Mouse (Mus musculus): ENCODE data around the gene Gkap1.

GRCm38 (mm10) chr13:58212530-58212929 lies 63.0 kb downstream of the Gkap1 start:
- TF ChIP-seq CTCF (IDR thresholded peaks at IDR 0.05; ENCODE audit: low read depth, low read length) (no peak), POLR2A (IDR thresholded peaks at IDR 0.05; ENCODE audit: extremely low read depth, insufficient read depth, low read length) (no peak)
